Mouse (Mus musculus): ENCODE results near the gene Lingo1.
A peak's percentile ranks its signal among the peaks of the same experiment; 100 is the strongest.

Lingo1 gene

GRCm38 (mm10) chr9:56664136-56664535, 132.1 kb downstream of the Lingo1 start:
- DNase-seq = peak; percentile 17 to 33

- DNase-seq = no peak
These were observed 133.3 kb downstream of the Lingo1 start for GRCm38 (mm10) chr9:56662946-56663345.

GRCm38 (mm10) chr9:56662405-56662804, 133.9 kb downstream of the Lingo1 start:
- no peak for DNase-seq

DNA sequence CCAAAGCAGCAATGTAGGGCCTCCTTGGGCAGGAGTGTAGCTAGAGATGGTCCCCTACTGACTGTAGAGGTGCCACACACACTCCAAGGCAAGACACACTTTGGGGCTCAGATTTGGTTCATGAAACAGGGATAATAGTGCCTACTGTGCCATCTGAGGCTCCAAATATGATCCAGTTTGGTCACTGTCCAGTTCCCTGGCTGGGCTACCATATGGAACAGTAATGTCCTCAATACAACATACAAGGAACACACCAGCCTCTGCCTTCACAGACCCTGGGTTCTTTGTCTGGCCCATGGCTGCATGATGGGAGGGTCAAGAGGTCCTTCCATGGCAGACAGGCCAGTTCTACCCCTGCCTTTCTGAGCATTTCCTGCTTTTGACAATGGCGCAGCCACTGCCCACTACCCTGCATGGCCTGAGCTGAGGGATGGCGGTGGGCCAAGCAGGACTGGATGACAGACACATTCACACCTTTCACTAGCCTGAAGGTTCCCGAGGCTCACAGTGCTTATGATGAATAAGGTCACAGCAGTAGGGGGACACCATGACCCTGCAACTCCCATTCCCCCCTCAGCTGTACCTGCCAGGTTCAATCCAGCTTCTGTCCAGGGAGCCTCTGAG, 134.9 kb downstream of the Lingo1 start:
- DNase-seq = no peak

GRCm38 (mm10) chr9:56658580-56658979, 137.7 kb downstream of the Lingo1 start:
- DNase-seq = no peak

- DNase-seq = no peak
These were observed 138.3 kb downstream of the Lingo1 start for GRCm38 (mm10) chr9:56657996-56658398.

DNA sequence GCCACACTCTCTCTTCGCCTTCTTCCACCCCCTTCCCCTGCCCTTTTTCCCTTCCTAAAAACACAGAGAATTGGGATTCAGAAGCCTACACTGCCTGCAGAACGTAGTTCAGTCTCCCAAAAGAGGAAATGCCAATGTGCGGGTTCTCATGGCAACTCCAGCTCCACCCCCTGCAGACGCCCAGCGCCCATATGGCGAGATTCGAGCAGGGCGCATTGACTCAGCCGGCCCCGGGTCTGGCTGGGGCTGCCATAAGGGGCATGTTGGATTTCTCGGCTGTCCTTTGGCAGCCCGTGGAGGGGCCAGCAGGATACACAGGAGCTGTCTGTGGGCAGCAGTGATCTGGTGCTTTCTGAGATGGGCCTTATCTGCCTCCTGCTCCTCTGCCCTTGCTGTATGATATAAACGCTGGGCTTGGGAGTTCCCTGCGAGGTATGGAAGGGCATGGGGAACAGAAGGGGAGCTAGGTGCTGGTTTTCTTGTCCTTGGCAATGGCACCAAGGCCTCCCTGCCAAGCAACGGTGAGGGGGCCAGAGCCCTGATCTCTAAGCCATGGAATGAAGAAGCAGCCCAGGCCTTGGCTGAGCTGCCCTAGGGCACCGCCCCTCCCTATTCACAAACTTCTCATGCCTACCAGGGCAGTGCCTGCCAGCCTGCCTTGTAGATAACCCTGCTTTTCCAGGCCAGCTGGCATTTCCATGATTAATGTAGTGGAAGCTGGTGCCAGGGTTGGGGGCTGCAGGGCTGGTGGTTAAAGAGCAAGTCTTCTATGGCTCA, 139.3 kb downstream of the Lingo1 start:
- peak in 1 of 2 experiments; percentile 31 for DNase-seq

DNA sequence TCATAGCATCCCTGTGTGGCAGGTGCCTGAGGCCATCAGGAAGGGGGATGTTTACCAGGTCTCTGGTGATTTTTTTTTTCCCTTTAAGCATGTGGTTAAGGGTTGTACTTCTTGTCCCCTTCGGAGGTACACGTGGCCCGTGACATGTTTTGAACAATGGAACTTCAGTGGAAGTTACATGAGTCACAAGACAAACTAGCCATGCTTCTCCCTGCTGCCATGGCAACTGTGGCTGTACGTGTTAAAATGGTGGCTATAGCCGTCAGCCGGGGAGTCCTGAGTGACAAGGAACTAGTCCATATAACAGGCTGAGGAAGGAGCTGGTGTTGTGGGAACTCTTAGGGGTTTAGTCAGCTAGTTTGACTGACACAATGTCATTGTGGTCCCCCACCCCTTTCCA, 141.1 kb downstream of the Lingo1 start:
- DNase-seq = no peak

DNA sequence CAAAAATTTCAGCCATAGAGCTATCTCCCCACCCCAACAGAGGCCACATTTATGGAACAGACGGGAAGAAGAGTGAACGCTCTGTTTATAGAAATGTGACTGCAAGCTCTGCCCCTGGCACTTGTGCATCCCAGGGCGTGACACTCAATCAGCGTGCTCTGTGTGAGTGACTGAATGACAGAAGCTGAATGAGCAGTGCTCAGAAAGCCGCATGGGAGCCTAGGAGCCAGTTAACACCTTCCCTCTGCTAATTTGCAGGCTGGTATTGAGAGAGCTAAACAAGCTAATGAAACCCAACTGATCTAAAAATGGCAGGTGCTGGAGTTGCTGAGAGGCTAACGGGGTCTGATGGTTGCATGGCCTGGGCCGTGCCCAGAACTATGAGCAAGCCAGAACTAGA, 143.7 kb downstream of the Lingo1 start:
- DNase-seq = no peak

- DNase-seq = no peak
These were observed 144.7 kb downstream of the Lingo1 start for GRCm38 (mm10) chr9:56651586-56651985.

DNA sequence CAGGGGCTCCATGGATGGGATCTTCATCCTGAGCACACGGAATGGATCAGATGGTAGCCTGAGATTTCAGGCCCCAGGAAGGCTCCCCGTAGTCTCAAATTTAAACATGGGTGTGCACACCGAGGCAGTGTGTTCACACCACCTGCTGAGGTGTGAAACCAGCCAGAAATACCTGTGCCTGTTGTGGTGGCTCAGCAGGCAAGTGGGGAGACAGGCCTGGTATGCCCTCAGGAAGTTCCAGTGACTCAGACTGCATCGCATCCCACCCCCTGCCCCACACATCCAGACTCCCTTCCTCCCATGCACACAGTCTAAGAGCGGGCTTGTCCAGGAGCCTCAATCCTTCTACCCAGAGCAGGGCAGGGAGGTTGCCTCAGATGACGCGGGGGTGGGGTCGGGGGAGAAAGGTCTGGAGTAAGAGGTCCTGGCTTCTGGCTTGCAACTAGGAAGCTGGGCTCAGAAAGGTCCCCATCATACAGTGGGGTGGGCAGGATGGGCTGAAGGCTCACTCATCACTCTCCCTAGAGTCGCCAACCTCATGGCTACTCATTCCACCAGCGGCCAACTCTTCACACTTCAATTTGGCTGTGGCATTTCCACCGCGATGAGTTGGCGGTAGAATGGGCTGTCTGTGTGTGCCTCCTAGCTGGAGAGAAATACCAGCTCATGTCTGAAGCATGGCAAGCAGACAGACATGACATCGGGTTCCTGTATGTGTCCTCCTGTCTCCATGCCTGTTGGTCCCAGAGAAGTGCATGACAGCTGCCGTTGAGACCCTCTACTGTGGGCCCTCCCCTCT, 149.8 kb downstream of the Lingo1 start:
- no peak for DNase-seq

DNA sequence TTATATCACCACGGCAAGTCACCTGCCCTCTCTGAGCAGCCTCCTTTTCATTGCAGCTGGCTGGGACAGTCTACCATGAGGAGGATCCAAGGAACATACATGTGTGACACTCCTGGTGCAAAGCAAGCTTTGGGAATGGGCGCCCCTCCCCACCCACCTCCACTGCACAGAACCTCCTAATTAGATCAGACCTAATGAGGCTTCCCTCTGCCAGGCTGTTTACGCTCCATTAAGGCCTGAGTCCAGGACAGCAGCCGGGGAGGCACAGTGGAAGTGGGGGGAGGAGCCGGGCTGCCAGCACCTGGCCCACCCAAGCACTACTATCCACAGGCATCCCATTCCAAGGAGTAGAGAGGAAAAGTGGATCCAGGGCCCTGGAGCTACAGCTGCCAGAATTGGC, 152.8 kb downstream of the Lingo1 start:
- no peak for DNase-seq

DNA sequence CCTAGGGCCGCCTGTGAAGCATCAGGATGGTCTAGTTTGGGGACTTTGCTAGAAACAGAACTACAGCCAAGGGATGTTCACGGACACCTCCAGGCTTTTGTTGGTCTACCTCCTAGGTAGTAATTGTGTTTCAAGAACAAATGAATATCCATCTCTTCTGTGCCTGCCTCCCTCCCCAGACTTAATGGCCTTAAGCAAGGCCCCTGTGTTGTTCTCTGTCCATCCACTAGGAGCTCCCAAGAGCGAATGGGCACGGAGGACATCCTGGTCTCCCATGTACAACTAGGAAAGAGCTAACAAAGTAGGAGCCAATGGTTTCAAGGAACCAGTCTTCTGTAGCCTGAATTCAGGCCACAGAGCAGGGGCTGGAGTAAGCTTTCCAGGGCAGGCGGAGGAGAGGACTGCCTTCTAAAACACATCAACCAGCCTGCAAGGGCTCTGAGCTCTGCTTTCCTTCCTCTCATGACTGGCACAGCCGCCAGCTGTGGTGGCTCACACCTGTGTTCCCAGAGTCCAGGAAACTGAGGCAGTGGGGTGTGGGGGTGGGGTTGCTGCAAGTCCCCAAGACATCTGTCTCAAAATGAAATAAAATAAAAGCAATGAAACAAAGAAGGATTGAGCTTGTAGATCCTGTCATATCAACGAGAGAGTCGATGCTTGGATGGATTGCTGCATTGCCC, 157.9 kb downstream of the Lingo1 start:
- peak in 1 of 2 experiments; percentile 18 for DNase-seq

DNA sequence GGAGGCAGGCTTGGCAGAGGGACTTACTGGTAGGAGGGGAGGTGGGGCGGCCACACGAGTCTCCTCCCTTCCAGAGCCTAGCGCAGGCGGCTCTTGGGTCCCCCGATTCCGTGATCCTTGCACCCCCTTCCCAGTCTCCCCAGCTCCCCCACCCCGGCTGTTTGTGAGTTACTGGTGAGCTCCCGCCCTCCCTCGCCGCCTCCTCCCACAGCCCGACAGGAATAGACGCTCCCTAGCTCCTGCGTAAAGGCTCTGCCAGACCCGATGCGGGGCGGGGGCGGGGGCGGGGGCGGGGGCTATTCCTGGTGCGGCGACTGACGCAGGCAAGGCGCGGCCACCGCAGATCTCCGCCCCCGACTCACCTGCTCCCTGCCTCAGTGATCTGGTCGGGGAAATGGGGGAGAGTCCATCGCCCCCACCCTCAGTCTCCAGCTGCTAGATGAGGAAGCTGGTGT, 158.8 kb downstream of the Lingo1 start:
- no peak for DNase-seq

- no peak for DNase-seq
These were observed 159.4 kb downstream of the Lingo1 start for GRCm38 (mm10) chr9:56636766-56637402.

DNA sequence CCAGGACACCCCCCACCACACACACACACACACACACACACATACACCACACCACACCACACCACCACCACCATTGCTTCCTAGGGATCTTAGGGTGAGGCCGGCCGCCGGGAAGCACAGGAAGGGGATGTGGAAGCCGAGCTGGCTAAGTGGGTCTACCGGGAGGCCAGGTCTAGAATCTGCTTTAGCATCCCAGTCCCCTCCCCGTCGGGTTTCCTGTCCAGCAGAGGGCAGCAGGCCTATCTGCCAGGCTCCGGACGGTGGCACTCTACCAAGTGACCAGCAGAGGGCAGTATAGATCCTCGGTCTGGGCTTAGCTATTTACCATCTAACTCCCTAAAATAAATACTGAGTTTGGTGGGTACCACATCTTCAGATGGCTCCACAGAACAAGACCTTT, 160.1 kb downstream of the Lingo1 start:
- peak; percentile 82 to 89 for DNase-seq

- peak; percentile 34 to 58 for DNase-seq
These were observed 160.7 kb downstream of the Lingo1 start for GRCm38 (mm10) chr9:56635498-56636121.

DNA sequence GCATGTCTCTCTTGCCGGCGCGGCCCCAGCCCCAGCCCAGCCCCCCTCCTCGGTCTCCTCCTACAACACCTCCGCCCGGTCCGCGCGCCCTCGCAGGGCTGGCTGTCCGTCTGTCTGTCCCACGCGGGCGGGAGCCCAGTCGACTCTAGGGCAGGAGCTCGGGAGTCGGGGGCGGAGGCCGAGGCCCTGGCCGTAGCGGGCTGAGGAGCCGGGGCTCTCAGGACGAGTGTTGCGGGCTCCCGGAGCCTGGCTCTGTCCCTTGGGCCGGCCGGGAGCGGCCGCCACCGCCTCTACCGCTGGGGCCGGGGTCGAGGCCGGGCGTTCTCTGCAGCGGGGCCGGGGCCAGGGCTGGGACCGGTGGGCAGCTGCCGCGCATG, 161.2 kb downstream of the Lingo1 start:
- DNase-seq = peak; percentile 30 to 58

DNA sequence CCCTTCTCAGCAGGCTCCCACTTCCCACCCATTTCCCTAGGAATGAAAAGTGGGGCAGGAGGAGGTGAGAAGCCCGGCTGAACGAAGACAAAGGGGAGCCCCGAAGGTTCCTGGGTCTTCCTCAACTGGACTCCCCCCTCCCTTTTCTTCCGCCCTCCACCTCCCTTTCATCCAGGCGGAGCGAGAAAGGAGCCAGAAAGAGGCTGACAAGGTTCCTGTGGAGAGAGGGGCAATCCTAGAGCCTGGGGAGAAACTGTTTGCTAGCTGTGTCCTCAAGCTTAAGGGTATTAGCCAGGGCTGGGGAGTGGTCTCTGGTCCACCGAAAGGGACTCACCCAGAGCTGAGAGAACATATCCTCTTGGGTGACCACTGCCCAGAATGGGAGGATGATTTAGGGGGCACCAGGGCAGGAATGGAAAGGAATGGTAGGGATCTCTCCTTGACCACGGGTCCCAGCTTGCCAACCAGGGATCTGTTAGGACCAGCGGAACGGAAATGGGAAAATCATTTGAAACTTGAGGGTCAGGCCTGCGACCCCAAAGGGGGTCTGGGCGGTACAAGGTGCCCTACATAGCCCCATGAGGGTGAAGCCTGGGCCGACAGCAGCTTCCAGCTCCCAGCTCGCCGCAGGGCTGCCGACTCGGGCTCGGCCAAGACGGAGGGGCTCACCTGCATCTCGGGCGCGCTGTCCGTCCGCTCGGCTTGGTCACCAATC, 161.7 kb downstream of the Lingo1 start:
- no peak for DNase-seq

GRCm38 (mm10) chr9:56633449-56634225, 162.6 kb downstream of the Lingo1 start:
- DNase-seq = peak in 1 of 2 experiments; percentile 38

DNA sequence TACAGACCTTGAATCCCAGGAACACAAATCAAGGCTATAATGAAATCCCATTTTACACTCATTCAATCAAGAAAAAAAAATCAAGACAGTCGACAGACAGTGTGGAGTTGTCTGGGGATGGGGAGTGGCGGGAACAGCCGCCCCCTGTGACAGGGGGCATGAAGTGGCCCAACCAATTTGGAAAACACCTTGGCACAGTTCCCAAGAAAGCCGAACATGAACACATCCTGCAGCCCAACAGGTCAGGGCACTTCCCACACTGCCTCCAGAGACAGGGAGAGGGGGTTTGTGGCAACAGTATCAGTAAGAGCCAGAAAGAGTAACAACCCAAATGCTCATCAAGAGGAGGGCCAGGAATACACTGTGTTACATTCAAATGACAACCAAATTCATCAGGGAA, 165.3 kb downstream of the Lingo1 start:
- DNase-seq = no peak
